Mouse (Mus musculus): ENCODE results near the gene Wwox. TPM values are rescaled to one million over a fixed set of nuclear protein-coding genes. Genes with fewer than 3 reads are reported as not detected.

Gene Wwox
- polyA plus RNA-seq, 1 experiment from 2014 or later: 13.8 TPM

- H3K9me3 ChIP-seq (ENCODE audit: control insufficient read depth, low read length): no peaks in the 10 kb centered on the region
- H3K4me3 ChIP-seq (ENCODE audit: low read depth, low read length): no peak overlapping the region
- H3K4me2 ChIP-seq (ENCODE audit: low read depth, low read length, severe bottlenecking): no peak overlapping the region
- no peak overlapping the region for H3K9ac ChIP-seq (ENCODE audit: low read length)
- 88% methylated on average over 15 of the region's 15 CpGs for WGBS
- ATAC-seq (replicated peaks; ENCODE audit: low FRiP score): no peak
- no peaks in the 10 kb centered on the region for H3K27me3 ChIP-seq (ENCODE audit: control insufficient read depth, insufficient read depth, low read length)
- no peak for DNase-seq (ENCODE audit: low spot score)
- no peak overlapping the region for H3K27ac ChIP-seq (ENCODE audit: low read depth, low read length)
- no peaks in the 10 kb centered on the region for H3K36me3 ChIP-seq (ENCODE audit: control insufficient read depth, insufficient read depth, low read length)
- H3K4me1 ChIP-seq (replicated peaks; ENCODE audit: control insufficient read depth, insufficient read depth, low read length): no peaks in the 10 kb centered on the region
These were observed 960.7 kb downstream of the Wwox start for GRCm38 (mm10) chr8:115400013-115400720.

Other genes starting within 250 kb of the Wwox start
- 9.6 and 11.3 TPM in 2 replicates for gene Vat1l, start 234.0 kb upstream of the Wwox start, polyA plus RNA-seq (2014; fragmentation: Nextera tagmentation; extraction: Ambion mirVana)
- gene Clec3a, start 21.6 kb upstream of the Wwox start, polyA plus RNA-seq (2014; fragmentation: Nextera tagmentation; extraction: Ambion mirVana): not detected in 2 replicates